Mouse (Mus musculus) thymus, adult 2 months (tissue): ENCODE measurements at regions not wholly inside any gene's neighbourhood (a gene's known extent, or its start where the extent isn't known, plus 50 kb on each side); places are given as distances from the start of the nearest gene placed in this dataset.

Source experiments
- DNase-seq: peaks from one replicate; pipeline ENCODE4 v3.0.0; 2021
- H3K27ac ChIP-seq: fragments of 200-500 bp; 2 replicates; pipeline ENCODE4 v1.5.1; 2012; ENCODE audit warnings: low read length, control low read depth; ENCODE audit not compliant: control insufficient read depth, insufficient read depth
- H3K27me3 ChIP-seq: fragments of 200-500 bp; 2 replicates; pipeline ENCODE4 v1.6.1; 2012; ENCODE audit warnings: mild to moderate bottlenecking, low read length, moderate library complexity, mixed read lengths; ENCODE audit not compliant: control insufficient read depth, insufficient read depth
- H3K36me3 ChIP-seq: fragments of 200-500 bp; 2 replicates; pipeline ENCODE4 v1.6.1; 2012; ENCODE audit warnings: mild to moderate bottlenecking, low read length, moderate library complexity; ENCODE audit not compliant: control insufficient read depth, insufficient read depth
- H3K4me1 ChIP-seq: fragments of 200-500 bp; replicated peaks from 2 replicates; pipeline ENCODE4 v1.6.1; 2012; ENCODE audit warnings: low read length; ENCODE audit not compliant: control insufficient read depth, insufficient read depth
- H3K4me3 ChIP-seq: fragments of 200-500 bp; 2 replicates; pipeline ENCODE4 v1.5.1; 2012; ENCODE audit warnings: mild to moderate bottlenecking, low read length, control low read depth, moderate library complexity; ENCODE audit not compliant: control insufficient read depth, insufficient read depth
- CTCF ChIP-seq: fragments of 200-500 bp; IDR thresholded peaks from 2 replicates; pipeline ENCODE4 v1.5.1; 2012; ENCODE audit warnings: mild to moderate bottlenecking, control low read depth, low read length, moderate library complexity, borderline replicate concordance; ENCODE audit not compliant: control insufficient read depth, poor library complexity, insufficient read depth; ENCODE audit errors: extremely low read depth
- POLR2A ChIP-seq: fragments of 200-500 bp; IDR thresholded peaks from 2 replicates; pipeline ENCODE4 v1.6.1; 2012; ENCODE audit warnings: mild to moderate bottlenecking, low read length, control low read depth, moderate library complexity; ENCODE audit not compliant: control insufficient read depth, poor library complexity, insufficient read depth; ENCODE audit errors: extremely low read depth
- WGBS: fragments of 180-500 bp; shearing (Covaris S2); methylation state at CpG from one replicate; pipeline ENCODE4 v1.1.7; 2018; 5-methylcytosine and 5-hydroxymethylcytosine counted together

DNA sequence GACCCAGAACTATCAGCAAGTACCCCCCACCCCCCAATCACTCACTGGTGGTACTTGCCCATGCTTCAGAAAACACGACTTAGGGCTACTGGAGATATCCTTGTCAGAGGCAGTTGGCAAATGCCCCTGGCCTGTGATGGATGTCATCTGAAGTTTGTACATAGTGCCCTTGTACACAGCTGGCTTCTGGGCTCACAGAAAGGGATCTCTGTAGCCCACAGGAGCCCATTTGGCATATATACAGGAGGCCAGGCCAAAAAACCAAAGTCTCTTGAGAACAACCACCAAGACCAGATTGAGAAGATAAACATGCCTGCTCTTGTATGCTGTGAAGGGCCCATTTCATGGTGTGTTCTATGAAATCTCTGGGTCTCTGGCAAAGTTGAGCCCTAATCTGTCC, 181.3 kb upstream of the Kbtbd8 start:
- Histone ChIP-seq H3K36me3 (no peaks in the 10 kb centered on the region), H3K27me3 (no peaks in the 10 kb centered on the region), H3K27ac (no peak overlapping the region), H3K4me1 (no peaks in the 10 kb centered on the region), H3K4me3 (no peak overlapping the region)
- DNase-seq, result no peak
- WGBS, result 93% methylated on average over 1 of the region's 1 CpGs
- no peak for TF ChIP-seq CTCF
- no peak for TF ChIP-seq POLR2A

GRCm38 (mm10) chr6:94927811-94928210, 189.2 kb upstream of the Kbtbd8 start:
- Histone ChIP-seq H3K27me3 (no peaks in the 10 kb centered on the region), H3K4me1 (no peaks in the 10 kb centered on the region), H3K27ac (no peak overlapping the region), H3K4me3 (no peak overlapping the region), H3K36me3 (no peaks in the 10 kb centered on the region)
- no peak for DNase-seq
- WGBS, result 98% methylated on average over 6 of the region's 6 CpGs
- no peak for TF ChIP-seq CTCF
- TF ChIP-seq POLR2A, result no peak

DNA sequence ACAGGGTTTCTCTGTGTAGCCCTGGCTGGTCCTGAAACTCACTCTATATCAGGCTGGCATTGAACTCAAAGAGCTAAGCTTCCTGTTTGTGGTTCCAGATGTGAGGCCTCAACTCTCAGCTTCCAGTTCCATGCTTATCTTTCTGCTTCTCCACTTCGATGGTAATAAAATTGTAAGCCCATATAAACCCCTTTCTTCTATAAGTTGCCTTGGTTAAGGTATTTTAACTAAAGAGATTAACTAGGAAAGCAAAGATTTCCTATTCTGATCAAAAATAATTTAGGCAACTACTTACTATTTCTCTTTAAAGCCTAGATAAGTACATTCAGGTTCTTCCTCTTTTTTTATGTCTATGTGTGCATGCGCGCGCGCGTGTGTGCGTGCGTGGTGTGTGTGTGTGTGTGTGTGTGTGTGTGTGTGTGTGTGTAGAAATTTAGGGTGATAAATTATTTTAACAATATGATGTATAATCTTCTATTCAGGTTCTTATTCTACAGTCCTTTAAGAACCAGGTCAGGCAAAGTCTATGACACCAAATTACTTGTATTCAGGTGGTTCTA, 190.3 kb upstream of the Kbtbd8 start:
- TF ChIP-seq CTCF (no peak), POLR2A (no peak)
- no peaks in the 10 kb centered on the region for H3K4me1 ChIP-seq
- H3K27ac ChIP-seq, result no peak overlapping the region
- DNase-seq, result no peak
- no peaks in the 10 kb centered on the region for H3K36me3 ChIP-seq
- H3K4me3 ChIP-seq, result no peak overlapping the region
- no peaks in the 10 kb centered on the region for H3K27me3 ChIP-seq
- 57% methylated on average over 8 of the region's 8 CpGs for WGBS

DNA sequence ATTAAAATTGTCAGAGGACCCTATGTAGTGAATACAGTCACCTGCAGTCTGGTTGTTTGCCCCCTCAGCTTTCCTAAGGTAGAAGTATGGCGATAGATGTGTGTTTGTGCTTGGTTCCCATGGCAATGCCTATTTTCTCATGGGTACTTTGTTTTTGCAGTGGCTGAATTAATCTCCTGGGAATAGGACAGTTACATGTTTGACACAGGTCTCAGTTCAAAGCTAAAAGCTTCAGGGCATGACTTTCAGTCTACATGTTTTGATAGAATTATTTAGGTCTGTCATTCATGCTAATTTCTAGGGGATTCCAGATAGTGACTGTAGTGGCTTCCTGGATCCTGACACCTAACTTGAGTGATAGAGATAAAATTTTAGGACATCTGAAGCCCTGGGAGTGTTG, 191.6 kb upstream of the Kbtbd8 start:
- Histone ChIP-seq H3K36me3 (no peaks in the 10 kb centered on the region), H3K27me3 (no peaks in the 10 kb centered on the region), H3K27ac (no peak overlapping the region), H3K4me1 (no peaks in the 10 kb centered on the region), H3K4me3 (no peak overlapping the region)
- DNase-seq, result no peak
- no peak for TF ChIP-seq CTCF
- TF ChIP-seq POLR2A, result no peak
- 94% methylated on average over 1 of the region's 1 CpGs for WGBS

DNA sequence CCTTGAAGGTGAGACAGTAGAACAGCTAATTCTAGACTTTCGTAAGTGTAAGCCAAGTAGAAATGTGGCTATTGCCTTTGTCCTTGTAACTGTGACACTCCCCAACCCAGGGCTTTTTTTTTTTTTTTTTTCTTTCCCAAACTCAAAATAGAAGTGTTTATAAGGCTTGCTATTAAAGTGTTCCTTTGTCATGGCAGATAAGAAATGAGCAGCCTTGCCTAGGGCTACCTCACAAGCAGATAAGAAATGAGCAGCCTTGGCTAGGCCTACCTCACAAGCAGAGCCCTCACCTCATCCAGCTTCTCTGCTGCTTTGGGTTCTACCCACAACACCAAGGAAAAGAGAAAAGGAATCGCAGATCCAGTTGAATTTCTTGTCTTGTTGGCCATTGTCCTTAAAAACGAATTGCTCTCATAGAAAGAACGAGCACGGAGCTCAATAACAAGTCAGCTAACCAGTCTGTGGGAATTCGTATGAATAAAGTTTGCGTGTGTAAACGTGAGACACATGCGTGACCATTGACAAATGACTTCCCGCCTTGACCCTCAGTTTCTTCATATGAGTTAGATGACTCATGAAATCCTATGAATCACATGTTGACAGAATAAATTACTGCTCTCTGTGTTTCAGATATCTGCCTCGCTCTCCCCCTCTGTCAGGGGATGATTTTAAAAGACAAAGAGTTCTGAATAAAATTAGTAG, 192.6 kb upstream of the Kbtbd8 start:
- no peaks in the 10 kb centered on the region for H3K36me3 ChIP-seq
- WGBS, result 98% methylated on average over 11 of the region's 11 CpGs
- H3K4me3 ChIP-seq, result no peak overlapping the region
- no peak for DNase-seq
- no peak overlapping the region for H3K27ac ChIP-seq
- no peaks in the 10 kb centered on the region for H3K27me3 ChIP-seq
- no peaks in the 10 kb centered on the region for H3K4me1 ChIP-seq
- TF ChIP-seq CTCF (no peak), POLR2A (no peak)

DNA sequence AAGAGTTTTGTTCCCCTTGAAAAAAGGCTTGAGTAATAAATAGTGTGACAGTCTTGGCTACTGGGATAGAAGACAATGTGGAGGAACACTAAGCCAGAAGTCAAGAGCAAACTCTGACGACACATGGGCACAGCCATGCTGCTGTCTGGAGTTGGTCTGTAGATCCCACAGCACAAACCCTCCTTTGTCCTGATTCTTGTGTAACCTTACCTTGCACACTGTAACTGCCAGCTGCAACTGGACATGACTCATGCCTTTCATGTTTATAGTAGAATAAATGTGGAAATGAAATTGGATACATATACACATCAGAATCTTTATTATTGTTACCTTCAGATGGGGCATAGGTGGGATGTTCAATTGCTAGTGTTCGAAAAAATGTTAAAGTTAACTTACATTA, 195.3 kb upstream of the Kbtbd8 start:
- no peaks in the 10 kb centered on the region for H3K27me3 ChIP-seq
- WGBS, result 91% methylated on average over 2 of the region's 2 CpGs
- TF ChIP-seq CTCF (no peak), POLR2A (no peak)
- H3K27ac ChIP-seq, result no peak overlapping the region
- H3K4me1 ChIP-seq, result no peaks in the 10 kb centered on the region
- H3K36me3 ChIP-seq, result no peaks in the 10 kb centered on the region
- DNase-seq, result no peak
- H3K4me3 ChIP-seq, result no peak overlapping the region

- Histone ChIP-seq H3K27me3 (no peaks in the 10 kb centered on the region), H3K4me1 (peaks cover 2% of the 10 kb centered on the region; the same call in 1 of the 2 replicates), H3K27ac (no peak overlapping the region), H3K36me3 (no peaks in the 10 kb centered on the region), H3K4me3 (no peak overlapping the region)
- TF ChIP-seq CTCF (no peak), POLR2A (no peak)
- no peak for DNase-seq
- WGBS, result 96% methylated on average over 2 of the region's 2 CpGs
Measured at GRCm38 (mm10) chr6:94920770-94921169, 196.3 kb upstream of the Kbtbd8 start.
